ENCODE assay signal across 8 mouse cellular contexts in genomic region chr7:59229183-59229911, GRCm38 (mm10). TPM values are rescaled to one million over a fixed set of nuclear protein-coding genes. Genes with fewer than 3 reads are reported as not detected.
A peak's percentile ranks its signal among the peaks of the same experiment; 100 is the strongest.
DNase-seq lines count a peak whose midpoint lies in the region; ATAC-seq lines count a peak whose summit lies in the region.

No protein-coding gene starts in this region.

- ATAC-seq in CD4-positive, CD25-positive, alpha-beta regulatory T cell, adult 4 months = peak; percentile 13
- peak; percentile 25 for ATAC-seq in erythroblast, adult 5-6 weeks (replicated peaks; ENCODE audit: low FRiP score, poor library complexity, severe bottlenecking)
- peak; percentile 76 for ATAC-seq in heart, embryonic 12.5 days (ENCODE audit: insufficient number of reproducible peaks, low FRiP score)
- ATAC-seq in neural tube, embryonic 14.5 days (ENCODE audit: low read depth) = peak; percentile 61

- no peaks in the 10 kb centered on the region for H3K36me3 ChIP-seq in heart, embryonic 12.5 days
- H3K36me3 ChIP-seq in neural tube, embryonic 14.5 days (ENCODE audit: control insufficient read depth, insufficient read depth, low read length) = no peaks in the 10 kb centered on the region

- H3K9me3 ChIP-seq in heart, embryonic 12.5 days (replicated peaks) = no peaks in the 10 kb centered on the region
- H3K9me3 ChIP-seq in neural tube, embryonic 14.5 days (ENCODE audit: control insufficient read depth, low read length) = no peaks in the 10 kb centered on the region

- under 1% methylated on average over 52 of the region's 52 CpGs for WGBS in heart, embryonic 12.5 days
- WGBS in neural tube, embryonic 14.5 days = under 1% methylated on average over 47 of the region's 52 CpGs

- H3K4me3 ChIP-seq in heart, embryonic 12.5 days = peak overlapping the region; percentile 97
- H3K4me3 ChIP-seq in neural tube, embryonic 14.5 days (ENCODE audit: low read depth, low read length) = peak overlapping the region; percentile 94

- no peaks in the 10 kb centered on the region for H3K27me3 ChIP-seq in heart, embryonic 12.5 days (replicated peaks)
- H3K27me3 ChIP-seq in neural tube, embryonic 14.5 days (ENCODE audit: control insufficient read depth, insufficient read depth, low read length) = peaks cover 3% of the 10 kb centered on the region; the same call in 1 of the 2 replicates

- peak overlapping the region; percentile 66 for H3K4me2 ChIP-seq in heart, embryonic 12.5 days
- peak overlapping the region; percentile 64 for H3K4me2 ChIP-seq in neural tube, embryonic 14.5 days (ENCODE audit: low read depth, low read length)

- peaks cover 7% of the 10 kb centered on the region; the same call in 1 of the 2 replicates for H3K4me1 ChIP-seq in heart, embryonic 12.5 days (replicated peaks)
- peaks cover 13% of the 10 kb centered on the region for H3K4me1 ChIP-seq in neural tube, embryonic 14.5 days (ENCODE audit: control insufficient read depth, insufficient read depth, low read length)

- peak; percentile 66 for DNase-seq in adrenal gland, postnatal 25 days
- peak; percentile 54 to 70 for DNase-seq in layer of hippocampus, adult 18-20 months (ENCODE audit: low spot score in 2 of 2)
- DNase-seq in lung, adult 18-20 months = peak; percentile 44 to 45
- peak; percentile 63 to 73 for DNase-seq in thymus, postnatal 36 days

- H3K9ac ChIP-seq in heart, embryonic 12.5 days = peak overlapping the region; percentile 99
- H3K9ac ChIP-seq in neural tube, embryonic 14.5 days (replicated peaks; ENCODE audit: low read depth, low read length) = peak overlapping the region; percentile 98

- peak overlapping the region; percentile 98 for H3K27ac ChIP-seq in heart, embryonic 12.5 days (ENCODE audit: poor library complexity, severe bottlenecking)
- H3K27ac ChIP-seq in neural tube, embryonic 14.5 days (ENCODE audit: low read depth, low read length) = peak overlapping the region; percentile 97

RNA-seq across cellular contexts. Expression of gene Ube3a, which starts 0.8 kb away (rescaled TPM):
- 10 to 100 TPM; 46.7 to 71.2 TPM for polyA plus RNA-seq in CD4-positive, CD25-positive, alpha-beta regulatory T cell, adult 4 months (2017; shearing (Covaris generic))
- 123 and 184 TPM in 2 replicates for total RNA-seq in adrenal gland, postnatal 25 days (2021)
- total RNA-seq in erythroblast, adult 5-6 weeks (2015; ENCODE audit: low replicate concordance) = 25.6 and 39.1 TPM in 2 replicates
- 44.9 and 61.0 TPM in 2 replicates for total RNA-seq in erythroblast, adult 5-6 weeks (2017; ENCODE audit: low replicate concordance)
- 130 and 144 TPM in 2 replicates for polyA plus RNA-seq in heart, embryonic 12.5 days (2016; fragmentation: Nextera tagmentation; extraction: Ambion mirVana)
- 100 to 1,000 TPM; 129 to 134 TPM for total RNA-seq in layer of hippocampus, adult 18-20 months (2021)
- 165 and 185 TPM in 2 replicates for polyA plus RNA-seq in neural tube, embryonic 14.5 days (2014; fragmentation: Nextera tagmentation; extraction: Ambion mirVana)

Comparison
In these comparisons a context has a peak if more than half of its experiments do, and no peak if none do; other contexts are left out.
1. Peak in every context shown above with its lines: DNase-seq, ATAC-seq, H3K4me3 ChIP-seq and H3K27ac ChIP-seq.
2. ATAC-seq: peak in every context shown above with its lines; median percentile 76 in heart, embryonic 12.5 days; 61 in neural tube, embryonic 14.5 days; 25 in erythroblast, adult 5-6 weeks; 13 in CD4-positive, CD25-positive, alpha-beta regulatory T cell, adult 4 months.